Mouse (Mus musculus) activated CD4-positive, CD25-positive, alpha-beta regulatory T cell, adult 4 months (primary cell): Measurements from ENCODE around the gene Elfn1. TPM values are rescaled to one million over a fixed set of nuclear protein-coding genes. Genes with fewer than 3 reads are reported as not detected.

Experiments used
- polyA plus RNA-seq, 2 experiments: library from polyadenylated mRNA; unstranded; fragments of 100-300 nt; shearing (Covaris generic); gene quantifications; one replicate each; pipeline ENCODE4 v1.2.1; 2017

Gene Elfn1
- polyA plus RNA-seq, 2 experiments from 2014 or later = not detected

Other genes with a start within 250 kb of the Elfn1 start
- gene Micall2, start 171.6 kb upstream of the Elfn1 start, polyA plus RNA-seq = not detected
- 10 to 100 TPM; 15.6 to 16.7 TPM for gene Ints1, start 132.3 kb upstream of the Elfn1 start, polyA plus RNA-seq
- gene Mafk, start 116.4 kb upstream of the Elfn1 start, polyA plus RNA-seq = 10 to 100 TPM; 10.4 to 16.7 TPM
- gene Tmem184a, start 88.0 kb upstream of the Elfn1 start, polyA plus RNA-seq = under 1 TPM in 1 of 2 experiments, not detected in 1; 0.24 TPM
- gene Gm26938, start 81.5 kb upstream of the Elfn1 start, polyA plus RNA-seq = not detected
- 10 to 100 TPM; 46.1 to 52.5 TPM for gene Psmg3, start 81.1 kb upstream of the Elfn1 start, polyA plus RNA-seq